Mouse (Mus musculus): ENCODE measurements around the gene Smdt1. TPM values are rescaled to one million over a fixed set of nuclear protein-coding genes. Genes with fewer than 3 reads are reported as not detected.
"Not testable (repeated sequence)": the region's sequence is repeated elsewhere in the genome, so short reads cannot be mapped to it uniquely, and the experiment has no call there.

Smdt1 gene
- polyA plus RNA-seq, 1 experiment from 2014 or later, result 325 TPM

DNA sequence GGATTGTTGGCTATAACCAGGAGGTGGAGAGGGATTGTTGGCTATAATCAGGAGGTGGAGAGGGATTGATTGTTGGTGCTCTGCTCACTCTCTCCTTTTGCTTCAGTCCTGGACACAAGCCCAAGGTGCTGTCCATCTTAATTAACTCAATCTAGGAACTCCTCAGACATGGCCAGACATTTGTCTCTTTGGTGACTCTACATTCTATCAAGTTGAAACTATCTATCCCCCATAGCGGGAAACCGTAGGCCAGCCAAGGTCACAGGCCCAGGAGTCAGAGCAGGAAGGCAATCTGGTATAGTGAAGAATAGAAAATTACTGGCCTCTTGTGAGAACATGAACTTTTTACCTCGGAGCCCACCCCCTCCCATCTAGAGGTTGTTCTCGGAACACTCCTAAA is 23.5 kb downstream of the Smdt1 start:
- no peaks in the 10 kb centered on the region for H3K9me3 ChIP-seq (ENCODE audit: low read length)
- no peaks in the 10 kb centered on the region for H3K36me3 ChIP-seq (ENCODE audit: insufficient read depth, low read length)
- peaks cover 17% of the 10 kb centered on the region; the same call in 1 of the 2 replicates for H3K4me1 ChIP-seq (ENCODE audit: insufficient read depth, low read length)
- no peak overlapping the region for H3K9ac ChIP-seq (replicated peaks; ENCODE audit: low read length)
- 52% methylated on average over 3 of the region's 4 CpGs for WGBS
- H3K4me2 ChIP-seq (replicated peaks; ENCODE audit: low read depth, low read length), result no peak overlapping the region
- no peaks in the 10 kb centered on the region for H3K27me3 ChIP-seq (ENCODE audit: insufficient read depth, low read length)
- peak overlapping the region; percentile 65 for H3K27ac ChIP-seq (ENCODE audit: low read length)
- ATAC-seq (ENCODE audit: low FRiP score, low TSS enrichment), result no peak
- no peak overlapping the region for H3K4me3 ChIP-seq (ENCODE audit: low read length)

DNA sequence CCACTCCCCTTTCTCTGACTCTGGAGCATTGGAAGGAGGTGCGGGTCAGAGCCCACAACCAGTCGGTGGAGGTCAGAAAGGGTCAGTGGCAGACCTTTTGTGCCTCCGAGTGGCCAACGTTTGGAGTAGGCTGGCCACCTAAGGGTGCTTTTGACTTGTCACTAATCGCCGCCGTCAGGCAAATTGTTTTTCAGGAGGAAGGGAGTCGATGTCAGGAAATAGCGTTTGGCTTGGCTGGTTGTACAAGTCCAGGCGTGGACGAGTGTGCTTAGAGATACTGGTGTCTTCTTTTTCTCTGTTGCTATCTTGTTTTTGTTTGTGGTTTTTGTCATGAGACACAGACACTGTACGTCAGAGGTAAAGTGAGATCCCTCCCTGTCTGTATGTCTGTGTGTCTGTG is 25.0 kb downstream of the Smdt1 start:
- not testable (repeated sequence) for H3K36me3 ChIP-seq (ENCODE audit: insufficient read depth, low read length); H3K9me3 ChIP-seq (ENCODE audit: low read length); H3K4me3 ChIP-seq (ENCODE audit: low read length); H3K4me2 ChIP-seq (replicated peaks; ENCODE audit: low read depth, low read length); H3K27ac ChIP-seq (ENCODE audit: low read length); H3K27me3 ChIP-seq (ENCODE audit: insufficient read depth, low read length); ATAC-seq (ENCODE audit: low FRiP score, low TSS enrichment); H3K9ac ChIP-seq (replicated peaks; ENCODE audit: low read length)
- peaks cover 12% of the 10 kb centered on the region; the same call in 1 of the 2 replicates for H3K4me1 ChIP-seq (ENCODE audit: insufficient read depth, low read length)
- 41% methylated on average over 7 of the region's 12 CpGs for WGBS

- not testable (repeated sequence) for H3K4me3 ChIP-seq (ENCODE audit: low read length); H3K27me3 ChIP-seq (ENCODE audit: insufficient read depth, low read length); H3K4me1 ChIP-seq (ENCODE audit: insufficient read depth, low read length); H3K9ac ChIP-seq (replicated peaks; ENCODE audit: low read length); H3K36me3 ChIP-seq (ENCODE audit: insufficient read depth, low read length); H3K4me2 ChIP-seq (replicated peaks; ENCODE audit: low read depth, low read length); H3K9me3 ChIP-seq (ENCODE audit: low read length); H3K27ac ChIP-seq (ENCODE audit: low read length); ATAC-seq (ENCODE audit: low FRiP score, low TSS enrichment)
- WGBS, result 11% methylated on average over 6 of the region's 9 CpGs
Measured at GRCm38 (mm10) chr15:82364561-82364960, 25.8 kb downstream of the Smdt1 start.

- WGBS, result 87% methylated on average over 4 of the region's 4 CpGs
- Histone ChIP-seq H3K36me3 (ENCODE audit: insufficient read depth, low read length) (no peaks in the 10 kb centered on the region), H3K27me3 (ENCODE audit: insufficient read depth, low read length) (no peaks in the 10 kb centered on the region), H3K27ac (ENCODE audit: low read length) (no peak overlapping the region), H3K4me1 (ENCODE audit: insufficient read depth, low read length) (no peaks in the 10 kb centered on the region), H3K4me3 (ENCODE audit: low read length) (no peak overlapping the region), H3K9me3 (ENCODE audit: low read length) (no peaks in the 10 kb centered on the region), H3K9ac (replicated peaks; ENCODE audit: low read length) (no peak overlapping the region), H3K4me2 (replicated peaks; ENCODE audit: low read depth, low read length) (no peak overlapping the region)
- ATAC-seq (ENCODE audit: low FRiP score, low TSS enrichment), result no peak
Measured at GRCm38 (mm10) chr15:82368146-82368545, 29.4 kb downstream of the Smdt1 start.

GRCm38 (mm10) chr15:82368851-82369250 is 30.1 kb downstream of the Smdt1 start:
- no peak overlapping the region for H3K9ac ChIP-seq (replicated peaks; ENCODE audit: low read length)
- WGBS, result 90% methylated on average over 1 of the region's 1 CpGs
- no peaks in the 10 kb centered on the region for H3K4me1 ChIP-seq (ENCODE audit: insufficient read depth, low read length)
- no peaks in the 10 kb centered on the region for H3K36me3 ChIP-seq (ENCODE audit: insufficient read depth, low read length)
- H3K4me3 ChIP-seq (ENCODE audit: low read length), result no peak overlapping the region
- 0 out of 2 replicates have a peak overlapping the region, but pooled peaks have one; percentile 15 for H3K27ac ChIP-seq (ENCODE audit: low read length)
- ATAC-seq (ENCODE audit: low FRiP score, low TSS enrichment), result no peak
- H3K9me3 ChIP-seq (ENCODE audit: low read length), result no peaks in the 10 kb centered on the region
- H3K27me3 ChIP-seq (ENCODE audit: insufficient read depth, low read length), result no peaks in the 10 kb centered on the region
- no peak overlapping the region for H3K4me2 ChIP-seq (replicated peaks; ENCODE audit: low read depth, low read length)

DNA sequence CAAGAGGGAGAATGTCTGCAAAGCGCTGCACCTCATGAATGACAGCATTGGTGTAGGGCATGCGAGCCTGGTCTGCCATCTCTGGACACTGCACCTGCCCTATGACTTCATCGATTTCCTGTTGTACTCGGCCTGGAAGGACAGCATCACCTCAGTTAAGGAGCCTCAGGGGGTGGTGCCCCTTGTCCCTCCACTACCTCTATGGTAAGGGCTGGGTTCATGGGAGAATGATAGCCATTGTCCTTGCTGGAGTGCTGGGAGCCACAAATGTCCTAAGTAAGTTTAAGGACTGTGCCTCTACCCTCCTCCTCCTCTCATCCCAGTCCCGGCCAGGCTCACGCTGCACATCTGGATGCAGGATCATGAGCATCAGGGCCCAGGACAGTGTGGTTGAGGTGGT is 33.7 kb downstream of the Smdt1 start:
- Histone ChIP-seq H3K36me3 (ENCODE audit: insufficient read depth, low read length) (0 out of 2 replicates have a peak, but pooled peaks cover 3% of the 10 kb centered on the region), H3K4me1 (ENCODE audit: insufficient read depth, low read length) (peaks cover 8% of the 10 kb centered on the region), H3K9ac (replicated peaks; ENCODE audit: low read length) (no peak overlapping the region), H3K4me2 (replicated peaks; ENCODE audit: low read depth, low read length) (no peak overlapping the region), H3K27me3 (ENCODE audit: insufficient read depth, low read length) (no peaks in the 10 kb centered on the region), H3K9me3 (ENCODE audit: low read length) (no peaks in the 10 kb centered on the region), H3K27ac (ENCODE audit: low read length) (no peak overlapping the region), H3K4me3 (ENCODE audit: low read length) (no peak overlapping the region)
- no peak for ATAC-seq (ENCODE audit: low FRiP score, low TSS enrichment)
- 85% methylated on average over 6 of the region's 6 CpGs for WGBS

- Histone ChIP-seq H3K4me1 (ENCODE audit: insufficient read depth, low read length) (peaks cover 13% of the 10 kb centered on the region), H3K9ac (replicated peaks; ENCODE audit: low read length) (no peak overlapping the region), H3K9me3 (ENCODE audit: low read length) (no peaks in the 10 kb centered on the region), H3K27me3 (ENCODE audit: insufficient read depth, low read length) (no peaks in the 10 kb centered on the region), H3K4me2 (replicated peaks; ENCODE audit: low read depth, low read length) (no peak overlapping the region), H3K27ac (ENCODE audit: low read length) (no peak overlapping the region), H3K36me3 (ENCODE audit: insufficient read depth, low read length) (0 out of 2 replicates have a peak, but pooled peaks cover 3% of the 10 kb centered on the region), H3K4me3 (ENCODE audit: low read length) (no peak overlapping the region)
- WGBS, result 86% methylated on average over 5 of the region's 5 CpGs
- ATAC-seq (ENCODE audit: low FRiP score, low TSS enrichment), result no peak
Measured at GRCm38 (mm10) chr15:82372991-82373390, 34.2 kb downstream of the Smdt1 start.

DNA sequence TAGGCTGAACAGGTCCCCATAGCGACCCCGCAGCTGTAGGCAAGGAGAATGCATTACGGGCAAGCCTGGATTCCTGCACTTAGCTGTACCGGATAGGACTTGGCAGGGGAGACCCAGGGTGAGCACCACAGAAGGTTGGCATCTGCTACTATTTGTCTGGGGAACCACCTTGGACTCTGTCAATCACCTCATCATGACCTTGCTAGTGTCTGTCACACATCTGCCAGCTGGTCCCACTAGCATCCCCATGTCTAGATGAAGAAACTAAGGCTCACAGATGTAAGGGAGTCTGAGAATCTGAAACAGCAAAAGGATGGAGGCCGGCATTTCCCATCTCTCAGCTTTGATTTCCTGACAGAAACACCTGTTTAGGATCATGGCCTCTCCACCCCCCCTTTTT is 35.7 kb downstream of the Smdt1 start:
- Histone ChIP-seq H3K4me1 (ENCODE audit: insufficient read depth, low read length) (peaks cover 26% of the 10 kb centered on the region), H3K4me3 (ENCODE audit: low read length) (no peak overlapping the region), H3K4me2 (replicated peaks; ENCODE audit: low read depth, low read length) (no peak overlapping the region), H3K27me3 (ENCODE audit: insufficient read depth, low read length) (no peaks in the 10 kb centered on the region), H3K27ac (ENCODE audit: low read length) (no peak overlapping the region), H3K9ac (replicated peaks; ENCODE audit: low read length) (no peak overlapping the region), H3K9me3 (ENCODE audit: low read length) (no peaks in the 10 kb centered on the region), H3K36me3 (ENCODE audit: insufficient read depth, low read length) (0 out of 2 replicates have a peak, but pooled peaks cover 3% of the 10 kb centered on the region)
- ATAC-seq (ENCODE audit: low FRiP score, low TSS enrichment), result no peak
- WGBS, result 83% methylated on average over 5 of the region's 5 CpGs

DNA sequence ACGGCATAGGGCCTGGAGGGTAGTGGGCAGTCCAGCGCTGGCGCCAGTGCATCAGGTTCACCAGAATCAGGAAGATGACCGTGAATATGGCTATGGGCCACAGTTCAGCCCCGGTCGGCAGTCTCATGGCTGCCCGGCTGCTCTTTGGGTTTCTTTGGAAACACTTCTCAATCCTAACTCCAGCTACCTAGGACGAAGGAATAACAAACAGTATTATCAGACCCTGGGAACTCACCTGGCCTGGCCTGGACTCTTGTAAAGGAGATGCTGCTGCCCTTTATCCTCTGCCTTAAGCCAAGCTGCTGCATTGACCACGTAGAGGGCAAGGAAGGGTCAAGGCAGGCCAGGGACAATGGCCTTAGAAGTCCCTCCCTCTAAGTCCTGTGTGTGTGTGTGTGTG is 37.1 kb downstream of the Smdt1 start:
- no peak overlapping the region for H3K27ac ChIP-seq (ENCODE audit: low read length)
- no peak overlapping the region for H3K4me2 ChIP-seq (replicated peaks; ENCODE audit: low read depth, low read length)
- no peaks in the 10 kb centered on the region for H3K9me3 ChIP-seq (ENCODE audit: low read length)
- H3K4me1 ChIP-seq (ENCODE audit: insufficient read depth, low read length), result peaks cover 29% of the 10 kb centered on the region
- 0 out of 2 replicates have a peak, but pooled peaks cover 3% of the 10 kb centered on the region for H3K36me3 ChIP-seq (ENCODE audit: insufficient read depth, low read length)
- no peak overlapping the region for H3K9ac ChIP-seq (replicated peaks; ENCODE audit: low read length)
- no peak overlapping the region for H3K4me3 ChIP-seq (ENCODE audit: low read length)
- WGBS, result 90% methylated on average over 9 of the region's 9 CpGs
- H3K27me3 ChIP-seq (ENCODE audit: insufficient read depth, low read length), result no peaks in the 10 kb centered on the region
- ATAC-seq (ENCODE audit: low FRiP score, low TSS enrichment), result no peak

DNA sequence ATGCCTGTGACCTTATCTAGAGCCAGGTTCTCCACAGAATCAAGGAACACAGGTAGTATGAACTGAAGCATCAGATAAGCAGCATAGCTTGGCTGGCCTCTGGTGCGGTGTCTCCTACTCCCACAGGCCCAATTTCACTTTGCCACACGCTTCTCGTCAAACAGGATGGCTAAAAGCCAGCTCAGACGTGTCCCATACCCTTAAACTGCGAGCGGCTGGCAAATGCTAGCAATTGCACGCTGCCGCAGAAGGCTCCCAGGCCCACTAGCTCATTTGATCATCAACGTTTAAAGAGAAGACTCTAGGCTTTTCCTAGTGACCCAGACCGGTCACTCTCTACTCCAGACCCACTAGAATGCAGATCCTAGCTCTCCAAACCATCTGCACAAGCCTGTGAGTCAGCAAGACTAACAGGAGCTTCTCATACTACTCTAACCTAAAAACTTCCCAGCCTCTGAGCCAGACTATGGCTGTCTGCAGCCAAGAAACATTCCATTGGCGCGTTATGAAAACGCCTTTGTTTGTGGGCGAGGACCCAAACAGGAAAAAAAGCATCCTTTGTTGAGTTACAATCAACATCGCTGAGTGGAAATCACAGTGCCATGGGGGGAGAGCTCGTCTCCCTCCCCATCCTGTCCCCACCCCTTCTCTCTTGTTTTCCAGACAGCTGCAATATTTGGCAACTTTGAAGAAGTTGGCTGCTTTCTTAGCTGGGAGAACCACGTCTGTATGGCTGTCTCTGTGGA is 37.8 kb downstream of the Smdt1 start:
- H3K4me1 ChIP-seq (ENCODE audit: insufficient read depth, low read length), result peaks cover 29% of the 10 kb centered on the region
- H3K4me2 ChIP-seq (replicated peaks; ENCODE audit: low read depth, low read length), result no peak overlapping the region
- H3K27me3 ChIP-seq (ENCODE audit: insufficient read depth, low read length), result no peaks in the 10 kb centered on the region
- H3K9ac ChIP-seq (replicated peaks; ENCODE audit: low read length), result no peak overlapping the region
- no peaks in the 10 kb centered on the region for H3K9me3 ChIP-seq (ENCODE audit: low read length)
- 0 out of 2 replicates have a peak, but pooled peaks cover 3% of the 10 kb centered on the region for H3K36me3 ChIP-seq (ENCODE audit: insufficient read depth, low read length)
- peak overlapping the region; percentile 47; the same call in 1 of the 2 replicates for H3K27ac ChIP-seq (ENCODE audit: low read length)
- WGBS, result 71% methylated on average over 17 of the region's 17 CpGs
- ATAC-seq (ENCODE audit: low FRiP score, low TSS enrichment), result no peak
- no peak overlapping the region for H3K4me3 ChIP-seq (ENCODE audit: low read length)
